Mouse (Mus musculus) spleen, postnatal 14 days (tissue): ENCODE measurements at regions not wholly inside any gene's neighbourhood (a gene's known extent, or its start where the extent isn't known, plus 50 kb on each side); places are given as distances from the start of the nearest gene placed in this dataset.
A peak's percentile ranks its signal among the peaks of the same experiment; 100 is the strongest.

Experiments used
- DNase-seq, 2 experiments: peaks; one replicate each; pipeline ENCODE4 v3.0.0; 2021 to 2022; ENCODE audit warnings: low spot score in 2 of 2

DNA sequence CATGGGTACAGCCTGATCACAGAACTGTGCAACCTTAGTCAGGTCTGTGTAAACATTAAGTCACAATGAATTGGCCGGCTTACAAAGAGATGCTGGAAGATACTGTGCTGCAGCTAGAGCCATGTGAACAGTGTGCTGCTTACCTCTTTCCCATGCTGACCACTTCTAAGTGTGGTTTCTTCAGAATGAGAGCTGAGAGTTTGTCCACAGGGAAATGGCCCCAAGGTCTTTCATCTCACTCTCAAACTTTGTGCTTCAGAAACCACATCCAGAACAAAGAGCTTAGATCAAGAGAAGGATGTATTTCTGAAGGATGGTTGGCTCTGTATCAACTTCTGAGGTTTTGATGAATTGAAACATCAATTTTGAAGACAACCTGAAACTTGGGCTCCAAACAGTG lies 165.7 kb downstream of the Lrrc3b start:
- DNase-seq, result no peak

DNA sequence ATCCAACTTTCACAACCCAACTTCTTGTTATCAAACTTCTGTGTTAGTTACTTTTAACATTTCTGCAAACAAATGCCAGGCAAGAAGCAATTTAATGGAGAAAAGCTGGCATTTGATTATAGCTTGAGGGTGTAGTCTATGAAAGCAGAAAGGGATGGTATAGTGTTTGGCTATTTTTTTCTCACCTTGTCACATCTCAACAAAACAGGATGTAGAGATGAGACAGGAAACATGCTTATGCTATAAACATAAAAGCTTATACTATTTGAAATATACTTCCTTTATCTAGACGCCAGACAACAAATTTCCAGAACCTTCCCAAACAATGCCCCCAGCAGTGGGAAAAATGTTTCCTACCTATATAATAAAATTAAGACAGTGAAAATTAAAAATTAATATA lies 166.4 kb downstream of the Lrrc3b start:
- DNase-seq, result no peak

DNA sequence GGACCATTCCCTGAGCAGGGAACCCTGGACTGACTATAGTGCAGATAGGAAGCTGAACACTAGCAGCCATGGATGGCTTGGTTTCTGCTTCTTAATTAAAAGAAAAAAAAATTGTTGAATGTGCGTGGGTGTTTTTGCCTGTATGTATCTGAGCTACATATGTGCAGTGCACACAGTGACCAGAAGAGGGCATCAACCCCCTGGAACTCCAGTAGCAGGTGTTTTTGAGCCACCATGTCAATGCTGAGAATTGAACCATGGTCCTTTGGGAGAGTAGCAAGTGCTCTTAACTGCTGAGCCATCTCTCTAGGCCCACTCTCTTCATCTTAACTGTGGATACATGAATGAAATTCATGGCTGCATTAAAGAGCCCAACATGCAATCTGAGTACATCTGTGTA lies 172.5 kb downstream of the Lrrc3b start:
- peak in 1 of 2 experiments; percentile 2 for DNase-seq

DNA sequence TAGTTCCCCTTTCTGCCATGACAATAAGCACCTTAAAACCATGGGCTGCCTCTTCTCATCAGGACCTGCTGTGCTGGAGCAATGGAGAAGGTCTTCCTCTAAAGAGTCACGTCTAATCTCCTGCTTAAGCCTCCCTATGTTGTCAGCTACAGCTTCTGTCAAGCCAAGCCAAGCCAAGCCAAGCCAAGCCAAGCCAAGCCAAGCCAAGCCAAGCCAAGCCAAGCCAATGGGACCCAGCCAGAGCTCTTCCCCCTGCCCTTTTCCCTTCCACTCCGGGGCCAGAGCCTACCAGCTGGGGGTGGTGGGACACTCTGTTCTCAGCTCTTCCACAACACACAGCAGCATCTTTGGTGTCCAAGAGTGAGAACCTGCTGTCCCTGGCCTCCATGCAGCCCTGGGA lies 175.8 kb downstream of the Lrrc3b start:
- no peak for DNase-seq

DNA sequence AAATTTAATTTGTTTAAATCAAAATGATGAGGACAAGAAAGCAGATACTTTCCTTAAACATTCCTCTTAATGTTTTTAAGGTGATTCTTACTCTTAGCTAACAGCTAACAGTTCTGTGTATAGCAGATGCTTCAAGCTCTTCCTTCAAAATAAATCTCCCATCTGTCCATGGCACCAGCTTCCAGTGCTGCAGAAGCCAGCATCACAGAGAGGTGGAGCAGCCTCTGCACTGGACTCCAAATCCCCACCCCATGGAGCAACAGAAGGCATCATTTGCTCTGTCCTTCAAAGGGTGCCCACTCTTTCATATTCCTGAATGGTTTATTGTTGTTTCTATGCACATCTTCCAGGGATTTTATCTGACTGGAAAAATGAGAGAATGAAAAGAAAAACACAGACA lies 183.1 kb downstream of the Lrrc3b start:
- no peak for DNase-seq

DNA sequence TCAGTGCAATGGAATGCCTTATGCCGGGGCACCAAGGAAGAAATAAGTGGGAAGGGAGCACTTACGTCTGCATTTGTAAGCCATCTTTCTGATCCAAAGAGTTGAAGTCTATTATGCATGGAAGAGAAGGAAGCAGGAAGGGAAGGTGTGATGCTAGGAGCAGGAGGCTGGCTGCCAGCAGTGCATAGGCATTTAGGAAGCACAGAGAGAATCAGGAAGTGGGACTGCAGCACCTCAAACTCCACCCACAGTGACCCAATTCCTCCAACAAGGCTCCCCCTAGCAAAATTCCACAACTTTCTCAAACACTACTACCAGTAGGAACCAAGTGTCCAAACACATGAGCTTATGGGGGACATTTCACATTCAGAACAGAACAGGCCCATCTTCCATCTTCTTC lies 233.2 kb downstream of the Lrrc3b start:
- no peak for DNase-seq

DNA sequence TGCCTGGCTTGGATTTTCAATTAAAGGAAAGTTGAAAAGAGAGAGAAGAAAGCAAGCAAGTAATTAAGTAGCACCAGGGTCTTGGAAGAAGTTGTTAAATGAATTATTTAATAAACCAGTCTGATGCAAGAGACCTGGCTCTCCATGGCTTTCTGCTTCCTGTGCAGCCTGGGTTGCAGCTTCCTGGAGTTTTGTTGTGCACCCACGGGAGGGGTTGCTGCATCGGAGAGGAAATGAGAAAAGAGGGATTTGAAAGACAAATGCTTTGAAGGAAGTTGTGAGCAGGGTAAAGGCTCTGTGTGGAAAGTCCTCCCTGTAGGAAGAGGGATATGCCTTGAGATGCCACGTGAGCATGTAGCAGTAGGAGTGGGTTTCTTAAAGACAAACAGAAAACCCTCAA lies 234.5 kb downstream of the Lrrc3b start:
- no peak for DNase-seq
